Mouse (Mus musculus) left cerebral cortex, postnatal 4 days (tissue): ENCODE measurements at regions not wholly inside any gene's neighbourhood (a gene's known extent, or its start where the extent isn't known, plus 50 kb on each side); places are given as distances from the start of the nearest gene placed in this dataset.
A peak's percentile ranks its signal among the peaks of the same experiment; 100 is the strongest.

Experiments
- DNase-seq: peaks from one replicate; pipeline ENCODE4 v3.0.0-alpha.2; 2022
- intact Hi-C: fragments of 180-260 bp; cut with DNase I; formaldehyde crosslinking; loops from one replicate; pipeline ENCODE4 v1.15.1; 2025

GRCm38 (mm10) chr19:54212169-54212568 is 168.2 kb downstream of the Adra2a start:
- DNase-seq: no peak
- intact Hi-C loops: no loop called here

- intact Hi-C loops: no loop called here
- DNase-seq: no peak
These were observed 200.2 kb downstream of the Adra2a start for GRCm38 (mm10) chr19:54244176-54244575.

GRCm38 (mm10) chr19:54248256-54248936 is 204.4 kb downstream of the Adra2a start:
- DNase-seq: no peak
- intact Hi-C loops: no loop called here

- intact Hi-C loops: no loop called here
- DNase-seq: no peak
These were observed 208.3 kb downstream of the Adra2a start for GRCm38 (mm10) chr19:54252145-54252664.

- intact Hi-C loops: no loop called here
- DNase-seq: no peak
These were observed 213.9 kb downstream of the Adra2a start for GRCm38 (mm10) chr19:54257889-54258288.

GRCm38 (mm10) chr19:54259175-54259574 is 215.2 kb downstream of the Adra2a start:
- DNase-seq: no peak
- intact Hi-C loops: no loop called here

- intact Hi-C loops: no loop called here
- no peak for DNase-seq
These were observed 233.4 kb downstream of the Adra2a start for GRCm38 (mm10) chr19:54277368-54277767.

DNA sequence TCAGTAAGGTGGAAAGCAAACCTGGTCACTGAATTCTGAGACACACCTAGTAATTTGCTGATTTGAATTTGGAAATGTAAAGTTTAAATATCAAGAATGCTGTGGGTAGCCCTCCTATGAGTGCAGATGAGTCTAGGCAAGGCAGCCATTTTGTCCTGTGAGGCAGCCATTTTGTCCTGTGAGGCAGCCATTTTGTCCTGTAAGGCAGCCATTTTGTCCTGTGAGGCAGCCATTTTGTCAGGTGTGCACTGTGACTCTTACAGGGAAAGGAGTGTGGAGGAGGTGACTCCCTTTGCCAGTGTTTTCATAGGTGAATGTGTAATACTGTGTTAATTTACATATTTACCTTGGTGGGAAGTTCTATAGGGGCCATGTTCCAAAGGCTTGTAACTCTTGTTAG is 241.5 kb downstream of the Adra2a start:
- intact Hi-C loops: no loop called here
- no peak for DNase-seq

- no peak for DNase-seq
- intact Hi-C loops: no loop called here
These were observed 253.9 kb downstream of the Adra2a start for GRCm38 (mm10) chr19:54297663-54298388.

GRCm38 (mm10) chr19:54311289-54311688 is 267.3 kb downstream of the Adra2a start:
- intact Hi-C loops: no loop called here
- no peak for DNase-seq

DNA sequence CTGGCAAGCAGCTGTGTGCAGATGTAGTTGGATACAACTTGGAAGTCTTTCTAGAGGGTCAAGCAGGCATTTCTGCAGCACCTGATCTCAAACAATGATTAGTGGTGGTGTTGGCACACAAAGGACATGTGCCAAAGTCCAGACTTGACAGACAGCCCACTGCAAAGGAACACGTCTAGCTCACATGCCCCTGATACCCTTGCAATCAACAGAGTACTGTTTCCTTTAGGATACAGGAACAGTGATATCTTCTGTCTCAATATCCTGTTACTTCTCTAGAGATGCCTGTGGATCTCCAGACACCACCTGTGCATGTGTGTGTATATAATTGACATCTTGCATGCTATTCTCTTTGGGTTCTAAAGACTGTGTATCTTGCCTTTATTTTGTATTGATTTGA is 267.8 kb downstream of the Adra2a start:
- DNase-seq: no peak
- intact Hi-C loops: no loop called here

DNA sequence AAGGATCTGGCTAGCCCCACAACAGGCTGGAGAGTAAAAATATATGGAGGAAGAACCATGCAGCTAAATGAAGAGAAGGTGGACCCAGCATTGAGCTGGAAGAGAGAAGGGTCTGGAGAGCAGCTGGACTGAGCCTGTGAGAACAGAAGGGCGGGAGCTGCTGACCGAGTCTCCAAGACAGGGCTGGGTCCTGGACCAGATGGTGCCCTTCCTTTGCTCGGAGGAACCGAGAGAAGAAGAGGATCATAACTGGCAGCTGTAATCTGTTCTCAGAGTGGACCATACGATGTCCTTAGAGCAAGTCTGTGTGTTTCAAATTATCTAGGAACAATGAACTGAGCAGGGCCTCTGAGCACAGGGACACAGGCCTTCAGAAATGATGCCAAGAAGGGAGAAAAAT is 279.3 kb downstream of the Adra2a start:
- peak; percentile 49 for DNase-seq
- intact Hi-C loops: no loop called here

DNA sequence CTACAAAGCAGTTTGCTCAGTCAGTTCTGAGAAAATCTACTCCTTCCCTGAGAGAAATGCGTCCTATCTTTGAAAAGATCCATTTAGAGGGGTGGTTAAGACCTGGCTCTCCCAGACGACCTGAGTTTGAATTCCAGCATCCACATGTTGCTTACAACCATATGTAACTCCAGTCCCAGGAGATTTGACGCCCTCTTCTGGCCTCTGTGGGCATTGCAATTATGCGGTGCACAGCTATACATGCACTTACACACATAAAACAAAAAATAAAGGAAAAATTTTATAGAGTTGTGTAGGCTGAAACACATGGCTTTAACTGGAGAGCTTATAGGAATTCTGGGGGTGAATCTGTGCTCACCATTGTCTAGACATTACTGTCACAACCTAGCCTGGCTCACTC is 281.0 kb downstream of the Adra2a start:
- no peak for DNase-seq
- intact Hi-C loops: no loop called here

DNA sequence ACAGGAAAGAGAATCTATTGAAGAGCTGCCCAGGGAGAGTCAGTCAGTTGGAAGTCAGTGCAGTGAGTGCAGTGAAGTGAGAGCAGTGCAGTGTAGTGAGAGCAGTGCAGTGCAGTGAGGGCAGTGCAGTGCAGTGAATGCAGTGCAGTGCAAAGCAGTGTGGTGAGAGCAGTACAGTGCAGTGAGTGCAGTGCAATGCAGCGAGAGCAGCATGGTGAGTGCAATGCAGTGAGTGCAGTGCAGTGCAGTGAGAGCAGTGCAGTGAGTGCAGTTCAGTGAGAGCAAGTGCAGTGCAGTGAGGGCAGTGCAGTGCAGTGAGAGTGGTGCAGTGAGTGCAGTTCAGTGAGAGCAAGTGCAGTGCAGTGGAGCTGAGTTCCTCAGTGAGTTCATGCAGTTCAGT is 288.2 kb downstream of the Adra2a start:
- intact Hi-C loops: no loop called here
- DNase-seq: no peak

- no peak for DNase-seq
- intact Hi-C loops: no loop called here
These were observed 296.9 kb downstream of the Adra2a start for GRCm38 (mm10) chr19:54340778-54341291.

- intact Hi-C loops: no loop called here
- DNase-seq: peak; percentile 63
These were observed 315.8 kb downstream of the Adra2a start for GRCm38 (mm10) chr19:54359731-54360130.

- peak; percentile 38 for DNase-seq
- intact Hi-C loops: no loop called here
These were observed 316.7 kb downstream of the Adra2a start for GRCm38 (mm10) chr19:54360660-54361059.

DNA sequence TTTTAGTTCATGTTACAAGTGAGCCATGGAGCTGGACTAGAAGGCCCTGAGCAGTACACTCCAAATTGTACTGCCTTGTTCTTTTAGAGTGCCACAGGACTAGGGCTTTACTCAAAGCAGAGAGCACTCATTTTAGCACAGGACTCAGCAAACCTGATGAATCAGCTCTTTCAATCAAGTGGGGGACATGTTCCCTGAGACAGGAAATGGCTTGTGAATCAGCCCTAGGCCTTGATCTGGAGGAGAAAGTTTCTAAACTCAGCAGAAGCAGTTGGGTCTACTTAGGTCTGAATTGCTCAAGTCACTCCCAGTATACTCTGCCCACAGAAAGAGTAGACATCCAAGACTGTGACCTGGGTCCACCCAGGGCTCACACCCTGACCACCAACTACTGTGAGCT is 341.1 kb downstream of the Adra2a start:
- intact Hi-C loops: no loop called here
- DNase-seq: no peak

GRCm38 (mm10) chr19:54391406-54391805 is 347.5 kb downstream of the Adra2a start:
- intact Hi-C loops: no loop called here
- DNase-seq: no peak

DNA sequence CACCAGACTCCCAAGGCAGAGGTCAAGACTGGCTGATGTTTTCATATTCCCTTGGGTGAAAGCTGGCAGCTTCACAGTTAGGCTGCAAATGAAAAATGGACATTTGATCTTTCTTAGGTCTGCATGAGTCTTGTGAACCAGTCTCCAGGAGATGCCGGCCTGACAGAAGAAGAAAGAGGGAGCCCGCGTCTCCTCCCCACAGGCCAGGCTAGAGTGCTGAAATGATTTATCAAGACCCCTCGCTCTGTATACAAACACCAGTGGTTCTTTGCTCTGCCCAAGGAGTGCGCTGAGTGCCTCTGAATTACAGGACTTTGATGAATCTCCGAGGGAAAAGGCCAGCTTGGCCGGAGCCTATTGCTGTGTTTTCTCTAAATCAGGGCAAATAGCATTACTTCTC is 355.7 kb downstream of the Adra2a start:
- intact Hi-C loops: no loop called here
- DNase-seq: no peak

- intact Hi-C loops: no loop called here
- DNase-seq: no peak
These were observed 364.0 kb downstream of the Adra2a start for GRCm38 (mm10) chr19:54407904-54408303.

DNA sequence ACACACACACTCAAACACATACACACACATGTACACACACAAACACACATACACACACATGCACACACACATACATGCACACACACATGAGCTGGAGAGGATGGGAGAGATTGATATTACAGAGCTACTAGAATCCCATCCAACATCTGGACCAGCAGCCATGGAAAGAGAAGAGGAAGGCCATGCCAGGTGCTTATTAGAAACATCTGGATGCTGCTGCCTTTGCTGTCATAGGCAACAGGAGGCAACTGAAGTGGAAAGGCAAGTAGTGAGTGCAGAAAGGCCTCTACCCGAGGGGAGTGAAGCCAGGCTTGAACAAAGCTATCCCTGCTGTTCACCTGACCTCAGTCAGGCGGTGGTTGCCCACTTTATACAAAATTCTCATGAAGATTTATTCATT is 385.1 kb downstream of the Adra2a start:
- intact Hi-C loops: no loop called here
- DNase-seq: no peak
